ENCODE assay signal across 11 mouse cellular contexts in genomic region chr3:88535005-88535404, GRCm38 (mm10). TPM values are rescaled to one million over a fixed set of nuclear protein-coding genes. Genes with fewer than 3 reads are reported as not detected.
A peak's percentile ranks its signal among the peaks of the same experiment; 100 is the strongest.
DNase-seq lines count a peak whose midpoint lies in the region; ATAC-seq lines count a peak whose summit lies in the region.
"Had no signal": no experiment of that assay in that cellular context is flagged by ENCODE, and none has a peak within 500 bp of the region (broad histone marks: within the 10 kb centered on the region; RNA-seq: fewer than 3 reads in every experiment).

No protein-coding gene starts in this region.

- 64% methylated on average over 3 of the region's 3 CpGs for WGBS in heart, embryonic 16.5 days
- 8% methylated on average over 3 of the region's 3 CpGs for whole genome bisulfite sequencing in embryonic facial prominence, embryonic 13.5 days
- WGBS in hindbrain, embryonic 13.5 days = 11% methylated on average over 3 of the region's 3 CpGs
- 2% methylated on average over 3 of the region's 3 CpGs for WGBS in midbrain, embryonic 14.5 days

- H3K36me3 ChIP-seq in heart, embryonic 16.5 days (ENCODE audit: control insufficient read depth, insufficient read depth) = peaks cover 18% of the 10 kb centered on the region
- peaks cover 44% of the 10 kb centered on the region for H3K36me3 ChIP-seq in embryonic facial prominence, embryonic 13.5 days
- H3K36me3 ChIP-seq in hindbrain, embryonic 13.5 days = peaks cover 46% of the 10 kb centered on the region
- H3K36me3 ChIP-seq in midbrain, embryonic 14.5 days (ENCODE audit: control insufficient read depth, insufficient read depth, low read length) = peaks cover 49% of the 10 kb centered on the region

- peak overlapping the region; percentile 81; the same call in 1 of the 2 replicates for H3K4me2 ChIP-seq in heart, embryonic 16.5 days (ENCODE audit: low read depth, low read length)
- H3K4me2 ChIP-seq in embryonic facial prominence, embryonic 13.5 days = peak overlapping the region; percentile 84
- H3K4me2 ChIP-seq in hindbrain, embryonic 13.5 days = peak overlapping the region; percentile 98
- peak overlapping the region; percentile 98 for H3K4me2 ChIP-seq in midbrain, embryonic 14.5 days (ENCODE audit: low read length)

- no peak for DNase-seq in heart, postnatal 10 days
- no peak for DNase-seq in midbrain, embryonic 14.5 days
- no peak for DNase-seq in gastrocnemius, postnatal 4 days (ENCODE audit: low spot score in 2 of 2)
- no peak for DNase-seq in thymus, postnatal 4 days
- DNase-seq in gastrocnemius, postnatal 25 days = no peak
- DNase-seq: cerebellum, adult 18-20 months; lung, postnatal 10 days had no signal

- peak overlapping the region; percentile 55 for H3K9ac ChIP-seq in heart, embryonic 16.5 days (ENCODE audit: low read length)
- H3K9ac ChIP-seq in embryonic facial prominence, embryonic 13.5 days = peak overlapping the region; percentile 99
- peak overlapping the region; percentile 100 for H3K9ac ChIP-seq in hindbrain, embryonic 13.5 days
- peak overlapping the region; percentile 98 for H3K9ac ChIP-seq in midbrain, embryonic 14.5 days (replicated peaks; ENCODE audit: low read length)

- no peak overlapping the region for H3K27ac ChIP-seq in heart, embryonic 16.5 days (ENCODE audit: low read length)
- H3K27ac ChIP-seq in embryonic facial prominence, embryonic 13.5 days = peak overlapping the region; percentile 99
- H3K27ac ChIP-seq in hindbrain, embryonic 13.5 days = peak overlapping the region; percentile 79
- H3K27ac ChIP-seq in midbrain, embryonic 14.5 days (replicated peaks; ENCODE audit: low read depth, low read length) = peak overlapping the region; percentile 72

- H3K27me3 ChIP-seq in heart, embryonic 16.5 days (ENCODE audit: control insufficient read depth, insufficient read depth, low read length) = no peaks in the 10 kb centered on the region
- no peaks in the 10 kb centered on the region for H3K27me3 ChIP-seq in embryonic facial prominence, embryonic 13.5 days
- H3K27me3 ChIP-seq in hindbrain, embryonic 13.5 days = no peaks in the 10 kb centered on the region
- H3K27me3 ChIP-seq in midbrain, embryonic 14.5 days (ENCODE audit: control insufficient read depth, insufficient read depth, low read length) = no peaks in the 10 kb centered on the region

- no peaks in the 10 kb centered on the region for H3K9me3 ChIP-seq in heart, embryonic 16.5 days (replicated peaks; ENCODE audit: control insufficient read depth, low read length)
- H3K9me3 ChIP-seq in embryonic facial prominence, embryonic 13.5 days = no peaks in the 10 kb centered on the region
- H3K9me3 ChIP-seq in hindbrain, embryonic 13.5 days = no peaks in the 10 kb centered on the region
- no peaks in the 10 kb centered on the region for H3K9me3 ChIP-seq in midbrain, embryonic 14.5 days (ENCODE audit: control insufficient read depth, low read length)

- H3K4me1 ChIP-seq in heart, embryonic 16.5 days (ENCODE audit: control insufficient read depth, insufficient read depth, low read length) = peaks cover 57% of the 10 kb centered on the region
- H3K4me1 ChIP-seq in embryonic facial prominence, embryonic 13.5 days = peaks cover 64% of the 10 kb centered on the region
- H3K4me1 ChIP-seq in hindbrain, embryonic 13.5 days (replicated peaks) = peaks cover 65% of the 10 kb centered on the region
- H3K4me1 ChIP-seq in midbrain, embryonic 14.5 days (ENCODE audit: control insufficient read depth, insufficient read depth, low read length) = peaks cover 61% of the 10 kb centered on the region

- no peak overlapping the region for H3K4me3 ChIP-seq in heart, embryonic 16.5 days (ENCODE audit: low read length)
- peak overlapping the region; percentile 78 for H3K4me3 ChIP-seq in embryonic facial prominence, embryonic 13.5 days
- peak overlapping the region; percentile 95 for H3K4me3 ChIP-seq in hindbrain, embryonic 13.5 days
- H3K4me3 ChIP-seq in midbrain, embryonic 14.5 days (replicated peaks; ENCODE audit: low read depth, low read length) = peak overlapping the region; percentile 52

- no peak for ATAC-seq in heart, embryonic 16.5 days (replicated peaks; ENCODE audit: extremely low read depth, insufficient read depth, low FRiP score)
- ATAC-seq in embryonic facial prominence, embryonic 13.5 days (ENCODE audit: insufficient number of reproducible peaks, insufficient read depth, low FRiP score, low TSS enrichment, low read depth) = no peak
- no peak for ATAC-seq in hindbrain, embryonic 13.5 days (ENCODE audit: low FRiP score)
- no peak for ATAC-seq in midbrain, embryonic 14.5 days (ENCODE audit: low FRiP score, low TSS enrichment)
- ATAC-seq: CD4-positive, CD25-positive, alpha-beta regulatory T cell, adult 4 months had no signal

- intact Hi-C loops in heart, postnatal 10 days (cut with DNase I) = no loop called here

RNA-seq across cellular contexts. Expression of gene Mex3a, which starts 2.8 kb away (rescaled TPM):
- polyA plus RNA-seq in heart, embryonic 16.5 days (2015; fragmentation: Nextera tagmentation; extraction: Ambion mirVana) = 5.3 and 5.7 TPM in 2 replicates
- total RNA-seq in heart, postnatal 10 days (2021) = 1 to 10 TPM; 3.4 to 6.3 TPM
- 32.2 and 33.4 TPM in 2 replicates for polyA plus RNA-seq in embryonic facial prominence, embryonic 13.5 days (2015; fragmentation: Nextera tagmentation; extraction: Ambion mirVana)
- 38.9 and 40.0 TPM in 2 replicates for polyA plus RNA-seq in hindbrain, embryonic 13.5 days (2015; fragmentation: Nextera tagmentation; extraction: Ambion mirVana)
- 50.8 and 51.8 TPM in 2 replicates for polyA plus RNA-seq in midbrain, embryonic 14.5 days (2014; fragmentation: Nextera tagmentation; extraction: Ambion mirVana)
- 10 to 100 TPM; 12.9 to 13.1 TPM for total RNA-seq in gastrocnemius, postnatal 4 days (2021)
- total RNA-seq in gastrocnemius, postnatal 25 days (2021) = under 1 TPM; 0.24 to 0.33 TPM

RNA-seq across cellular contexts. Expression of gene Rab25, which starts 13.1 kb away (rescaled TPM):
- polyA plus RNA-seq in heart, embryonic 16.5 days (2015; fragmentation: Nextera tagmentation; extraction: Ambion mirVana) = 2.2 and 5.2 TPM in 2 replicates
- not detected for total RNA-seq in heart, postnatal 10 days (2021)
- 18.6 and 19.5 TPM in 2 replicates for polyA plus RNA-seq in embryonic facial prominence, embryonic 13.5 days (2015; fragmentation: Nextera tagmentation; extraction: Ambion mirVana)
- not detected in 2 replicates for polyA plus RNA-seq in hindbrain, embryonic 13.5 days (2015; fragmentation: Nextera tagmentation; extraction: Ambion mirVana)
- not detected in 2 replicates for polyA plus RNA-seq in midbrain, embryonic 14.5 days (2014; fragmentation: Nextera tagmentation; extraction: Ambion mirVana)
- under 1 TPM; 0.57 to 0.91 TPM for total RNA-seq in gastrocnemius, postnatal 4 days (2021)
- not detected for total RNA-seq in gastrocnemius, postnatal 25 days (2021)
- polyA plus RNA-seq: CD4-positive, CD25-positive, alpha-beta regulatory T cell, adult 4 months had no signal

RNA-seq across cellular contexts. Expression of gene Lamtor2, which starts 17.9 kb away (rescaled TPM):
- polyA plus RNA-seq in heart, embryonic 16.5 days (2015; fragmentation: Nextera tagmentation; extraction: Ambion mirVana) = 136 and 139 TPM in 2 replicates
- total RNA-seq in heart, postnatal 10 days (2021) = 10 to 100 TPM; 87.3 to 94.0 TPM
- polyA plus RNA-seq in embryonic facial prominence, embryonic 13.5 days (2015; fragmentation: Nextera tagmentation; extraction: Ambion mirVana) = 164 and 169 TPM in 2 replicates
- polyA plus RNA-seq in hindbrain, embryonic 13.5 days (2015; fragmentation: Nextera tagmentation; extraction: Ambion mirVana) = 179 and 182 TPM in 2 replicates
- polyA plus RNA-seq in midbrain, embryonic 14.5 days (2014; fragmentation: Nextera tagmentation; extraction: Ambion mirVana) = 93.4 and 154 TPM in 2 replicates
- total RNA-seq in gastrocnemius, postnatal 4 days (2021) = 10 to 100 TPM; 78.5 to 81.4 TPM
- total RNA-seq in gastrocnemius, postnatal 25 days (2021) = 10 to 100 TPM; 76.1 to 81.1 TPM

RNA-seq across cellular contexts. Expression of gene Ubqln4, which starts 18.6 kb away (rescaled TPM):
- polyA plus RNA-seq in heart, embryonic 16.5 days (2015; fragmentation: Nextera tagmentation; extraction: Ambion mirVana) = 28.8 and 32.0 TPM in 2 replicates
- total RNA-seq in heart, postnatal 10 days (2021) = 10 to 100 TPM; 56.5 to 57.2 TPM
- 43.0 and 44.6 TPM in 2 replicates for polyA plus RNA-seq in embryonic facial prominence, embryonic 13.5 days (2015; fragmentation: Nextera tagmentation; extraction: Ambion mirVana)
- polyA plus RNA-seq in hindbrain, embryonic 13.5 days (2015; fragmentation: Nextera tagmentation; extraction: Ambion mirVana) = 36.7 and 38.3 TPM in 2 replicates
- 42.4 and 47.8 TPM in 2 replicates for polyA plus RNA-seq in midbrain, embryonic 14.5 days (2014; fragmentation: Nextera tagmentation; extraction: Ambion mirVana)
- total RNA-seq in gastrocnemius, postnatal 4 days (2021) = 10 to 100 TPM; 54.9 to 58.0 TPM
- 10 to 100 TPM; 59.6 to 67.2 TPM for total RNA-seq in gastrocnemius, postnatal 25 days (2021)

RNA-seq across cellular contexts. Expression of gene Lmna, which starts 25.2 kb away (rescaled TPM):
- polyA plus RNA-seq in heart, embryonic 16.5 days (2015; fragmentation: Nextera tagmentation; extraction: Ambion mirVana) = 127 and 129 TPM in 2 replicates
- 100 to 1,000 TPM; 164 to 173 TPM for total RNA-seq in heart, postnatal 10 days (2021)
- polyA plus RNA-seq in embryonic facial prominence, embryonic 13.5 days (2015; fragmentation: Nextera tagmentation; extraction: Ambion mirVana) = 311 and 321 TPM in 2 replicates
- 31.9 and 35.0 TPM in 2 replicates for polyA plus RNA-seq in hindbrain, embryonic 13.5 days (2015; fragmentation: Nextera tagmentation; extraction: Ambion mirVana)
- 31.0 and 34.3 TPM in 2 replicates for polyA plus RNA-seq in midbrain, embryonic 14.5 days (2014; fragmentation: Nextera tagmentation; extraction: Ambion mirVana)
- total RNA-seq in gastrocnemius, postnatal 4 days (2021) = 100 to 1,000 TPM; 355 to 365 TPM
- total RNA-seq in gastrocnemius, postnatal 25 days (2021) = 100 to 1,000 TPM in 1 of 2 experiments, 10 to 100 TPM in 1; 99.2 to 106 TPM
